Comparison of ENCODE assay signal across 25 mouse cellular contexts in the genomic region with DNA sequence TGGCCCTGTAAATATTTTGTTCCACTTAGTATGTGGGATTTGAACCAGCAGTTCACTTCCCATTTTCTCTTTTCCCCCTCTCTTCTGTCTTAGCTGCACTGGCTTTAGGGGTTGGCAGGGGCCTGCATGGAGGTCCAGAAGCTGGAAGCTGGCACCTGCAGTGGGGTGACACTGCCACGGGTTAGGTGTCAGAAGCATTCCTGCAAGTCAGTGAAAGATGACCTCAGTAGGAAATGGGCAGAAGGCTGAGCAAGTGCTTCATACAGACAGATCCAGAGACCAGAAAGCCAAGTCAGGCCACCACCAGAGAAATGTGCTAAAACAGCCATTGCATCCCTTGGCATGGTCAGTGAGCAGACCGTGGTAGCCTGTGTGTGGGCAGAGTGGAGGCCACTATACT.
"Had no signal": no experiment of that assay in that cellular context is flagged by ENCODE, and none has a peak within 500 bp of the region (broad histone marks: within the 10 kb centered on the region; RNA-seq: fewer than 3 reads in every experiment).

No protein-coding gene starts in this region.

- H3K4me3 ChIP-seq: forebrain, embryonic 15.5 days; heart, embryonic 10.5 days; heart, embryonic 12.5 days; hindbrain, embryonic 10.5 days; hindbrain, embryonic 12.5 days; intestine, embryonic 15.5 days; kidney, embryonic 15.5 days; limb, embryonic 13.5 days; limb, embryonic 15.5 days; liver, embryonic 13.5 days had no signal

- DNase-seq: forebrain, postnatal 0 days; heart, adult 18-20 months; heart, postnatal 10 days; heart, postnatal 4 days; kidney, adult 18-20 months; kidney, adult 8-10 months; kidney, postnatal 14 days; kidney, postnatal 36 days; layer of hippocampus, postnatal 36 days; left cerebral cortex, postnatal 4 days; liver, embryonic 13.5 days had no signal

- H3K4me2 ChIP-seq: forebrain, embryonic 15.5 days; heart, embryonic 12.5 days; hindbrain, embryonic 12.5 days; hindbrain, embryonic 14.5 days; intestine, embryonic 15.5 days; kidney, embryonic 15.5 days; limb, embryonic 13.5 days; limb, embryonic 15.5 days; liver, embryonic 13.5 days had no signal

- ATAC-seq: forebrain, embryonic 15.5 days; forebrain, postnatal 0 days; hindbrain, embryonic 16.5 days; inflammation-experienced regulatory T-cells, adult 6 months; intestine, embryonic 15.5 days; intestine, postnatal 0 days had no signal

- H3K27ac ChIP-seq: forebrain, embryonic 15.5 days; heart, embryonic 10.5 days; hindbrain, embryonic 10.5 days; hindbrain, embryonic 12.5 days; hindbrain, embryonic 14.5 days; intestine, embryonic 15.5 days; kidney, embryonic 15.5 days; kidney, postnatal 0 days; limb, embryonic 13.5 days; limb, embryonic 15.5 days; liver, embryonic 13.5 days had no signal

- H3K9me3 ChIP-seq: forebrain, embryonic 15.5 days; heart, embryonic 10.5 days; heart, embryonic 12.5 days; hindbrain, embryonic 10.5 days; hindbrain, embryonic 12.5 days; intestine, embryonic 15.5 days; kidney, embryonic 15.5 days; limb, embryonic 13.5 days; limb, embryonic 15.5 days; liver, embryonic 13.5 days had no signal

- H3K4me1 ChIP-seq: forebrain, embryonic 15.5 days; hindbrain, embryonic 10.5 days; hindbrain, embryonic 12.5 days; liver, embryonic 13.5 days had no signal

- H3K27me3 ChIP-seq: forebrain, embryonic 15.5 days; heart, embryonic 12.5 days; hindbrain, embryonic 12.5 days; intestine, embryonic 15.5 days; kidney, embryonic 15.5 days; limb, embryonic 13.5 days; limb, embryonic 15.5 days; liver, embryonic 13.5 days had no signal

- H3K9ac ChIP-seq: forebrain, embryonic 15.5 days; forebrain, postnatal 0 days; heart, embryonic 12.5 days; hindbrain, embryonic 14.5 days; intestine, embryonic 15.5 days; kidney, embryonic 15.5 days; limb, embryonic 13.5 days; limb, embryonic 15.5 days; liver, embryonic 13.5 days had no signal
